Comparison of ENCODE assay signal across 12 mouse cellular contexts in genomic region chr1:74197726-74198470, GRCm38 (mm10). TPM values are rescaled to one million over a fixed set of nuclear protein-coding genes. Genes with fewer than 3 reads are reported as not detected.
DNase-seq lines count a peak whose midpoint lies in the region; ATAC-seq and TF ChIP-seq lines count a peak whose summit lies in the region.
"Had no signal": no experiment of that assay in that cellular context is flagged by ENCODE, and none has a peak within 500 bp of the region (broad histone marks: within the 10 kb centered on the region; RNA-seq: fewer than 3 reads in every experiment).

No protein-coding gene starts in this region.

- H3K4me3 ChIP-seq in layer of hippocampus, adult 2 months, result no peak overlapping the region
- H3K4me3 ChIP-seq: hindbrain, embryonic 12.5 days had no signal

- intact Hi-C loops in left cerebral cortex, postnatal 14 days (cut with DNase I), result loop anchor here (5.0 kb wide), 1 partner anchor 296 kb away; no protein-coding TSS in a partner anchor

- no peak for ATAC-seq in megakaryocyte-erythroid progenitor cell, adult 5-6 weeks (replicated peaks; ENCODE audit: low FRiP score, low TSS enrichment, poor library complexity, severe bottlenecking)

- H3K27ac ChIP-seq in layer of hippocampus, adult 2 months, result peak overlapping the region; percentile 96
- H3K27ac ChIP-seq: hindbrain, embryonic 12.5 days; liver, embryonic 14.5 days had no signal

- DNase-seq in right cerebral cortex, adult 2 months (ENCODE audit: low spot score in 2 of 2), result peak; percentile 67 to 69
- no peak for DNase-seq in right cerebral cortex, postnatal 14 days
- peak; percentile 74 to 88 for DNase-seq in layer of hippocampus, adult 2 months (ENCODE audit: low spot score in 2 of 2)
- DNase-seq in left cerebral cortex, postnatal 14 days (ENCODE audit: low spot score in 2 of 2), result peak; percentile 57 to 81
- DNase-seq in adrenal gland, adult (ENCODE audit: inconsistent age in 2 of 2, low spot score in 1 of 2), result no peak
- no peak for DNase-seq in gastrocnemius, postnatal 10 days
- DNase-seq: adrenal gland, adult 8-10 months had no signal

- TF ChIP-seq CTCF in layer of hippocampus, adult 2 months (conservative IDR thresholded peaks at IDR 0.05), result no peak

RNA-seq across cellular contexts. Expression of gene Cxcr1, which starts 3.5 kb away (rescaled TPM):
- total RNA-seq in layer of hippocampus, adult 2 months (2021), result not detected
- total RNA-seq in left cerebral cortex, postnatal 14 days (2021), result not detected
- not detected in 2 replicates for total RNA-seq in megakaryocyte-erythroid progenitor cell, adult 5-6 weeks (2014; fragmentation: Nextera tagmentation)
- total RNA-seq in megakaryocyte-erythroid progenitor cell, adult 5-6 weeks (2017), result not detected in 2 replicates
- not detected for total RNA-seq in gastrocnemius, postnatal 10 days (2021)
- total RNA-seq: common myeloid progenitor, adult 5-6 weeks; megakaryocyte progenitor cell, adult 5-6 weeks had no signal

RNA-seq across cellular contexts. Expression of gene Arpc2, which starts 38.0 kb away (rescaled TPM):
- total RNA-seq in layer of hippocampus, adult 2 months (2021), result 100 to 1,000 TPM; 393 to 396 TPM
- total RNA-seq in left cerebral cortex, postnatal 14 days (2021), result 100 to 1,000 TPM; 281 to 300 TPM
- 211 and 242 TPM in 2 replicates for total RNA-seq in megakaryocyte-erythroid progenitor cell, adult 5-6 weeks (2014; fragmentation: Nextera tagmentation)
- total RNA-seq in megakaryocyte-erythroid progenitor cell, adult 5-6 weeks (2017), result 228 and 233 TPM in 2 replicates
- total RNA-seq in gastrocnemius, postnatal 10 days (2021), result 100 to 1,000 TPM; 104 to 116 TPM

RNA-seq across cellular contexts. Expression of gene Cxcr2, which starts 44.1 kb away (rescaled TPM):
- not detected for total RNA-seq in layer of hippocampus, adult 2 months (2021)
- under 1 TPM; 0.11 to 0.17 TPM for total RNA-seq in left cerebral cortex, postnatal 14 days (2021)
- 1.5 TPM in 1 of 2 replicates, not detected in the other for total RNA-seq in megakaryocyte-erythroid progenitor cell, adult 5-6 weeks (2014; fragmentation: Nextera tagmentation)
- total RNA-seq in megakaryocyte-erythroid progenitor cell, adult 5-6 weeks (2017), result 0.38 and 0.57 TPM in 2 replicates
- total RNA-seq in gastrocnemius, postnatal 10 days (2021), result under 1 TPM in 1 of 2 experiments, not detected in 1; 0.18 TPM

Comparison
In these comparisons a context has a peak if more than half of its experiments do, and no peak if none do; other contexts are left out.
1. DNase-seq: peak in right cerebral cortex, adult 2 months (2 of 2), layer of hippocampus, adult 2 months (2 of 2) and left cerebral cortex, postnatal 14 days (2 of 2); none in right cerebral cortex, postnatal 14 days (single experiment), adrenal gland, adult (0 of 2) and gastrocnemius, postnatal 10 days (single experiment).